Mouse (Mus musculus): ENCODE measurements around the gene Pcolce.

The Pcolce gene

GRCm38 (mm10) chr5:137613550-137613949, at the start of gene Pcolce:
Gene Pcolce, minus strand, starts transcription at chr5:137613784.
- DNase-seq (ENCODE audit: low read depth, low spot score): no peak

- no peak for DNase-seq (ENCODE audit: low read depth, low spot score)
These were observed 49.5 kb upstream of the Pcolce start for GRCm38 (mm10) chr5:137663057-137663456.

GRCm38 (mm10) chr5:137660064-137660688, 46.6 kb upstream of the Pcolce start:
- no peak for DNase-seq (ENCODE audit: low read depth, low spot score)

GRCm38 (mm10) chr5:137656977-137657376, 43.4 kb upstream of the Pcolce start:
- peak; percentile 47 for DNase-seq (ENCODE audit: low read depth, low spot score)

GRCm38 (mm10) chr5:137654746-137655145, 41.2 kb upstream of the Pcolce start:
- no peak for DNase-seq (ENCODE audit: low read depth, low spot score)

- DNase-seq (ENCODE audit: low read depth, low spot score): no peak
These were observed 39.8 kb upstream of the Pcolce start for GRCm38 (mm10) chr5:137653366-137653765.

- DNase-seq (ENCODE audit: low read depth, low spot score): peak; percentile 52
These were observed 38.9 kb upstream of the Pcolce start for GRCm38 (mm10) chr5:137652474-137652873.

- DNase-seq (ENCODE audit: low read depth, low spot score): no peak
These were observed 36.3 kb upstream of the Pcolce start for GRCm38 (mm10) chr5:137649669-137650571.

- no peak for DNase-seq (ENCODE audit: low read depth, low spot score)
These were observed 35.7 kb upstream of the Pcolce start for GRCm38 (mm10) chr5:137649251-137649650.

GRCm38 (mm10) chr5:137647827-137648601, 34.4 kb upstream of the Pcolce start:
- no peak for DNase-seq (ENCODE audit: low read depth, low spot score)

- no peak for DNase-seq (ENCODE audit: low read depth, low spot score)
These were observed 32.1 kb upstream of the Pcolce start, which contains the start of gene Irs3 for GRCm38 (mm10) chr5:137645652-137646091. Gene Irs3, minus strand, starts transcription at chr5:137645714.

- no peak for DNase-seq (ENCODE audit: low read depth, low spot score)
These were observed 31.6 kb upstream of the Pcolce start for GRCm38 (mm10) chr5:137645091-137645651.

- no peak for DNase-seq (ENCODE audit: low read depth, low spot score)
These were observed 30.9 kb upstream of the Pcolce start for GRCm38 (mm10) chr5:137644484-137644883.

- no peak for DNase-seq (ENCODE audit: low read depth, low spot score)
These were observed 29.3 kb upstream of the Pcolce start for GRCm38 (mm10) chr5:137642886-137643285.

- no peak for DNase-seq (ENCODE audit: low read depth, low spot score)
These were observed 27.5 kb upstream of the Pcolce start, which contains the start of gene Sap25 for GRCm38 (mm10) chr5:137641054-137641453. Gene Sap25, plus strand, starts transcription at chr5:137641334.

- DNase-seq (ENCODE audit: low read depth, low spot score): no peak
These were observed 25.9 kb upstream of the Pcolce start for GRCm38 (mm10) chr5:137639472-137639871.

- no peak for DNase-seq (ENCODE audit: low read depth, low spot score)
These were observed 20.0 kb upstream of the Pcolce start for GRCm38 (mm10) chr5:137633397-137634084.

- no peak for DNase-seq (ENCODE audit: low read depth, low spot score)
These were observed 18.0 kb upstream of the Pcolce start for GRCm38 (mm10) chr5:137631591-137631990.

GRCm38 (mm10) chr5:137631171-137631570, 17.6 kb upstream of the Pcolce start:
- DNase-seq (ENCODE audit: low read depth, low spot score): no peak

GRCm38 (mm10) chr5:137630602-137631001, 17.0 kb upstream of the Pcolce start:
- DNase-seq (ENCODE audit: low read depth, low spot score): no peak
